Mouse (Mus musculus) right cerebral cortex, postnatal 25 days (tissue): ENCODE results near the gene Itgb1bp1.
A peak's percentile ranks its signal among the peaks of the same experiment; 100 is the strongest.

Experiments
- DNase-seq: peaks from one replicate; pipeline ENCODE4 v3.0.0; 2022

Gene Itgb1bp1

DNA sequence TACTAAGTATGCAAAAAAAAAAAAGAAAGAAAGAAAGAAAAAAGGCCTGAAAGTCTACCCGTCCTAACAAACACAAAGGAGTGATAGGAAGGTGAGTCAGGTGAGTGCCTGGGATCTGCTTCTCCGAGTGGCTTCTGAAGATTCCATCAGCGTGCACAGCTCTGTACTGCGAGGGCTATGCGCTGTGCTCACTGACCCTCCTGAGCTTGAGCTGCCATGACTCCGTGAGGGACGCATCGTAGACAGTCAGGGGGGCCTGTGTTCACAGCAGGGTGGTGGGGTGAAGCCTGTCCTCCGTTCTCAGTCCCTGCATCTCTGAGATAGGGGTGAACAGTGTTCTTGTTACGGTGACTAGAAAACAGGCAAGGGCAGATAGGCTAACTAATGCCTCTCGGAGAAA lies 12.8 kb upstream of the Itgb1bp1 start:
- DNase-seq, result no peak

DNA sequence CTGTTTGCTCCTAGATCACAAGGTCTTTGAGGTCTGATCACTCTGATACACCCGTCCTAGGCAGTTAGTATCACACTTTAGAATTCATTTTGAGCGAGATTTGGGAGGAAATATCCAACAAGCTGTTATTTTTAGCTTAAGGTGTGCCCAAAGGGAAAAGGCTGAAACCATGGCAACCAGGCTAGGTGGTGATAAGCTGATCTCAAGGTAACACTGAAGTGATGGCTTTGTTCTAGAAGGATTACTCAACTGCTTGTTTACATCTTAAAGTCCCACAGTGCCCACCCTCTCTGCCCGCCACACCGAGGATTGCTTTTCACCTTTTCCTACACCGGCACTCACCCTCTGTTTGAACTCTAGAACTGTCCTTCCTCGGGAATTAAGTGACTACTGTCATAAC lies 3.6 kb upstream of the Itgb1bp1 start:
- no peak for DNase-seq

DNA sequence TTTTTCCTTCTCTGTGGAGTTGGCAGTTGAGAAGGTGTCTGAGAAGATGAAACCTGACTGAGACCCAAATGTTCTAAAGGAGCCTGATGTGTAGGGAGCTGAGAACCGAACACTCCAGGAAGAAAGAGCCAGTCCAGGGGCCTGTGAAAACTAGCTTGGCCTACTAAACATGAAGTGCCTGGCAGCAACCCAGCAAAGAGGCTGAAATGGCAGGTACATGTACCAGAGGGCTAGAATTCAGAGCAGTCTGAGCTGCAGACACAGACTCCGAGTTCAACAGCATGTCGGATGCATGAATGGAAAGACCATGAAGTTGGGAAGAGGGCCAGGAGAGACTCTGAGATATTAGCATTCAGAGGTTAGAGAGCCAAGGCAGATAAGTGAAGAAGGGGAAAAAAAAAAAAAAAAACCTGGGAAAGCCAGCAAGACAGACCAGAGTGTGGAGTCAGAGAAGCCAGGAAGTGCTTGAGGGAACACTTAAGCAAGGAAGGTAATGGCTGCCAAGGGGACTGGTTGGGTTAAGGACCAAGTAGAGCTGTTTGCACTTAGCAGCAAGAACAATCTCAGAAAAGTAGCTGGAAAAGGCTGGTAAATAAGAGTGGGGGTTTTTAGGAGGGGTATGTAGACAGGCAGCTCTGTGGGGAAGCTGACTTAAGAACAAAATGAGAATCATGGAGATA lies 2.8 kb upstream of the Itgb1bp1 start:
- DNase-seq, result no peak

DNA sequence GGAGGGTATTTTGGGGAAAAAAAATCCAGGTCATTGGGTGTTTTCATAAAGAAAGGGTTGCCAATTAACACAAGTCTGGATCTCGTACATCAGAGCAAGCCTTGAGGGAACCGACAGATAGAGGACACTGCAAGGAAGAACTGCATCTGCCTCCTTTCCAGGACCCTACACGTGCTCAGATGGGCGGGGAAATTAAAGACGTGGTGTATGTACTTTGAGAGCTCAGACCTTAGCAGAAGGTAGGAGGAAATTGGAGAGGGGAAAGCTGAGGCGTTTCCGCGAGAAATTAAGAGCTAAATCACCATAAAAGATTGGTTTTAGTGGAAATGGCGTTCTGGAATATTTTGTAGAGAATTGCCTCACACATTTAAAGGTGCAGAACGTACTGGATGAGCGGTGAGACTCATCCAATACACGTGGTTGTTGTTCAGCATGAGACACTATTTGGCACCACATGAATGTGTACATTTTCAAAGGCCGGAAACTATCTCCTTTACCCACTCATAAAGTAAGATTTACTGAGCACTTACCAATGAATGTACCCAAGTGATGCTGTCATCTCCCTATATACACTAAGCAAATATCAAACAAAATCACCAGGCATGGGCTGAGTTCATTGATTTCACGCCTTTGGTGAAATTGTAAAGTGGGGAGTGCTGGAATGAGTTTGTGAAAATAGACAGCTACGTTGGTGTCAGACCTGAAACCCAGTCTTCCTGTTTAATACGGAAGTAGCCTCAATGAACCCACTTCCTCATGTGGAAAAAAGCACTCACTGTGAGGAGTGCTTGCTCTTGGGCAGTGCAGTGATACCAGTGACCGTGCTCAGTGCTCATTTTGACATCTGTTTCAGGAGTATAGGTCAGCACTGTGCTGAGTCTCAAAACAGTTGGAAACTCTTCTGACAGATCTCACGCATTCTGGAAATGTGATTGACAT lies 897 bp upstream of the Itgb1bp1 start:
- no peak for DNase-seq

DNA sequence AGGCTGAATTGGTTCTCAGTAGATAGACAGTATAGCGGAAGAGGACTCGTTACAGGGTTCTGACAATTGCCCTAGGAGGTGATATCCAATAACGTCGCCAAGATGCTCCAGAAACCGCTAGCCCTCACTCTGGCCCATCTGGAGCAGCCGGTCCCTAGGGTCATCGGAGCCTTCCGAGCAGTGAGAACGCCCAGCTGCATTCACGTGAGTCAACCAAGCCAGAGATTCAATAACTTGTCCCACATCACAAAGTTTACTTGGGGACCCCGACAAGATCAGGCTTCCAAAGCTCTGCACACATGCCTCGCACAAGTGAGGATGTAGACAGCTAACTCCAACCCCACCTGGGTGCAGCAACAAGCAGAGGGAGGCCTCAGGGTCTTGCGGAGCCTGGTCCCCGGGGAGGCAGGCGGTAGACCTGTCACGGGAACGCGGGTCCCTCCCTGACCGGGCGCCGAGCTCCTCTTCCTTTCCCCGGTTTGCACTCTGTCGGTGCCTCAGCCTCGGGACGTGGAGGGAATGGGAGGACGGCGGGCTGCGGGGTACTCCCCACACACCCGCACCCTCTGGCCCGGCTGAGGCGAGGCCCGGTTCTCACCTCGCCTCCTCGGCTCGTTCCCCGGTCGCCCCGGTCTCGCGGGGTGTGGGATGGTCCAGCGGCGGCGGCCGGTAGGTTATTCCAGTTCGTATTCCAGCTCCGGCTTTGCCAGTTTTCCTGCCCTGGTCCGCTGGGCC lies 409 bp downstream of the Itgb1bp1 start:
- no peak for DNase-seq

DNA sequence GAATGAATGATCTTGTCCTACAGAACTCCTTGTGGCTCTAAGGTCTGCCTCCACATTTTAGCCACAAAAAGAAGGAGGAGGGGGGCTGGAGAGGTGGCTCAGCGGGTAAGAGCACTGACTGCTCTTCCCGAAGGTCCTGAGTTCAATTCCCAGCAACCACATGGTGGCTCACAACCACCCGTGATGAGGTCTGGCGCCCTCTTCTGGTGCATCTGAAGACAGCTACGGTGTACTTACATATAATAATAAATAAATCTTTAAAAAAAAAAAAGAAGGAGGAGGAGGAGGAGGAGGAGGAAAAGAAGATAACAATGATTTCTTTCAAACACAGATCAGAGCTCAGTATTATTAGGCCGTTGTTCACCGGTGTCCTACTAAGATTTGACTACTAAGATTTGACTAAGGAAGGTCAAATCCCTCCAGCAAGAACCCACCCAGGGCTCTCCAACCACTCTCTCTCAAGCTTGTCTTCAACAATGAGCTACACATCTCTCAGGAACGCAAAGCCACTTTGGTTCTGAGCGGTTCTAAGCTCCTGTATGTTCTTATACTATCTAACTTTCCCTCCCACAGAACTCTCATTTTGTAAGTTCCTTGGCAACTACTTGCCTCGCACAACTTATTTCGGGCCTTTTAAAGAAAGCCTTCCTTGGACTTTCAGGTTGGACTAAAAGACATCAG lies 1.2 kb downstream of the Itgb1bp1 start, which contains the start of gene Cpsf3:
Gene Cpsf3 (plus strand): TSS at position 631 of the 681 bp plus-strand sequence.
- DNase-seq, result no peak

DNA sequence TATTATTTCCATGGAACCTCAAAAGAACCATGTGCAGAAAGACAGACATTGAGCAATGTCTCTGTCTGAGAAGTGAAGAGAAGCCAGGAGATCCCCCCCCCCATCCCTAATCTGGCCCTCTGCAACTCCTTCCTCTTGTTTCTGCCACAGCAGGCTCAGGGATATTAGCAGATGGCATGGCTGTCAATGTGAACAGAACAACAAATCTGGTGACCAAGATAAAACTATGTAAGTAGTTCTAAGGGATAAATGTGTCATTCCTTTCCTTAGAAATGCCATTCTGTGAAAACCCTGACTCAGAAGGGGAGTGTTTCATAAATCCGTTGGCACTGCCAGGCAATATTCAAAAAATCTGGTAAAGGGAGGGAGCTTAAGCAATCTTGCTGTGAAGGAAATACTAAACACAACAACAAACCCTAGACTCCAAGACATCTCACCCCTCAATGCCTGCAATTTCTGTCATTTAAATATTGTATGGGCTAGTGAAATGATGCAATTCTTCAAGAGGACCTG lies 8.7 kb downstream of the Itgb1bp1 start:
- DNase-seq, result no peak

DNA sequence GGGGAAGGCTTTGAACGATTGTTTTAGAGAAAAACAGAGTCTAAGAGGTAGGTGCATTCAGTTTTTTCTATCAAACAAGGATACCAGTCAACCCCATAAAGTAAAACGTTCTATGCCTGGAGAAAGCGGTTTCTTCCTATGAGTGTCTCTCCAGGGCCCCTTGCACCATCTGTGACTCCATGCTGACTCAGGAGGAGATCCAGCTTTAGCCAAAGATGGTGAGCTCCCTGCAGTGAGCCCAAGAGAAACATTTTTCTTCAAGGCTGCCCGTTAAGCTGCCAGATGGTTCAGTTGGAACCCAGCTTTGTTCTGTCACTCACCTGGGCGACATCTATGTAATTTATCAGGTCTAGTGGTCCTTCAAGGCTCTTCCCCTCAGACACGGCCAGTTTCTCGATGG lies 11.6 kb downstream of the Itgb1bp1 start:
- no peak for DNase-seq

DNA sequence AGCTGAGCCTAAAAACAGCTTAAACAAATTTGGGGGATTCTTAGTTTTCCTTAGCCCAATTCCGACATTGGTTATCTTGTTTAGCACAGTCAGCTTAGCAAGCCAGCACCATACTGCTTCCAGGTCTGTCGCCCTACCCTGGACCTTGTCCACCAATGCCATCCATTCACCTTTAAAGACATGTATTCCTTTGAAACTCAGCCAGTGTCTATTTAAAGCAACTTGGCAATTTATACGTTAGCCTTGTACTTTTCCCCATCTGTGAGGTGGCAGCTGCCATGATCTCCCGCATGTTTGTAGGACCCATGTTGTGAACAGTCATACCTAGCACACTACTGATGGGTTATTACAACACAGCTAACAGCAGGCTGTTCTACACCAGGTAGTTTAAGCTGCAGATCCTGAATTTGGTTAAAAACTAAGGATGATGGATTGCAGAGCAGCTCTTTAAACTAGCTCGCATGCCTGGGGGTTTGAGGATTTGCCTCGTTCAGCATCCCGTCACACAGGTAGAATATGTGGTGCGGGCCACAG lies 17.9 kb downstream of the Itgb1bp1 start:
- DNase-seq, result no peak

DNA sequence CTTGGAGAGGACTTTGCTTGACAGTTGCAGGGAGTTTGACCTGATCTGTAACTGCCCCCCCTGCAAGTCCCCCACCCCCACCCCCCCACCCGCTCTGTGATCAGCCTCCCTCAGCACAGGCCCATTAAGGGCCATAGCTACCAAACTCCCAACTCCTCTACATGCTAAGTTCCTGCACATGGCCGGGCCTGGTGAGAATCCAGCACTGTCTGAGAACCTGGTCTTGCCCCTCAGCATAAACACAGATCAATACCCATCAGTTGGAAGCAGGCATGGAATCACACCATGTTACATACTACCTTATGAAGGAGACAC lies 19.3 kb downstream of the Itgb1bp1 start:
- no peak for DNase-seq

DNA sequence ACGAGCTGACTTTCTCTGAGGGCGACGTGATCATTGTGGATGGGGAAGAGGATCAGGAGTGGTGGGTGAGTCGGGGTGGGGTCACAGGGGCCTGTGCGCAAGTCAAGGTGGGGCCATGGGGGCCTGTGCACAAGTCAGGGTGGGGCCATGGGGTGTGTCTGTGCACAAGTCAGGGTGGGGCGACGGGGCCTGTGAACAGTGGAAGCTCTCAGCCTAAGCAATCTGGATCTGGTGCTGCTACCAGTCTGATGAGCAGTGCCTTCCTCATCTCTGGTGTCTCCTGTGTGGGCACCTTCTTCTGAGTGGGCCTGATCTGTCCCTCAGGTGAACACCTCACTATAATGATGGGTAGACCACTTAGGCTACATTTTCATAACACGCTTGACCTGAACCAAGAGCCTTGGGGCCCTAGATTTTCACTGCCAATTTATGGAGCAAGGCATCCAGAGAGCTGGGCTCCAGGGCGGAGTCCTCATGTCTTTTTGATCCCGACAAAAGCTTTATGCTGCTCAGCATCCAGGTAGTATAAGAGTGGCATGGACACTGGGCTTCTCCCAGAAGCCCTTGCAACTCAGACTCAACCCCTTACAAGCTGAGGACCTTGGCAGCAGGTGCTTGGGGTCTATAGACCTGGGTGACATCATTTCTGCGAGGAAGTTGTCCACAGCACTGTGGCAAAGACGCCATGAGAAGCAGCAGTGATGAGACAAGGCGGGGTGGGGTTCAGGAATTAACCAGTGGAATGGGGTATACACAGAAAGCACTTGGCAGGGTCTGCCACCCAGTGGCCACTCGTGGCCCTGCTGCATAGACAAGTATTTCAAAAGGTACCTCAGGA lies 19.9 kb downstream of the Itgb1bp1 start:
- DNase-seq, result peak; percentile 75

DNA sequence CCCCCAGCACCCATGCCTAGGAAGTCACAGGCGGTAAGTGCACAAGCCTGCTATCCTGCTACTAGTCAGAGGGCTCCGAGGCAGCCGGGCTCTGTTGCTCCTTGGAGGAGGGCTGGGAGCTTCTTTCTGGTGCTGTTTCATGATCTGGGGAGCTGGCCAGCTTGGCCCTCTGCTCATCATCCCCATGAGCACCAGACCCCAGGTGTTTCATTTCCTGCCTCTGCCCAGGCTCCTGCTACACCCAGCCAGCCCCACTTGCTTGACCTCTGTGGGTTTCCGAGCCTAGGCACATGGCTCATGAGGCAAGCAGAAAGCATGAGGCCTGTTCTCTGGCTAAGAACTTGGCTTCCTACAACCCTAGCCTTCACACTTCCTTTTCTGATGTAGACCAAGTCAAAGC lies 20.6 kb downstream of the Itgb1bp1 start:
- DNase-seq, result no peak

DNA sequence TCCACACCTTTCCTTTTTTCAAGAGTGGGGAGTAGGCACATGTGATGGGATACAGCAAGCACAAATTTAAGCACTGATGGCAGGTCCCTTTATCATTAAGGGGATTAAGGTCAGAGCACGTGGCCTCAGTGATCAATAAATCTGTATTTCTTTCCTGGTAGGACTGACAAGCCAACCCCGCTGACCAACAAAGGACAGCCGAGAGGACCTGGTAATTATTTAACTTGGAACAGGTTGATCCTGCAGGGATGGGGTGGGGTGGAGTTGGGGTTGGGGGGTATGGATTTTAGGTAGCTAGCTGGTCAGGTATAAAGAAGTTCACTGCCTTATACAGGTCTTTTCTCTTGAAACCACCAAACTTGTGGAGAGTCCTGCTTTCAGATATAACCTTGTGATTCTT lies 21.1 kb downstream of the Itgb1bp1 start:
- DNase-seq, result no peak

DNA sequence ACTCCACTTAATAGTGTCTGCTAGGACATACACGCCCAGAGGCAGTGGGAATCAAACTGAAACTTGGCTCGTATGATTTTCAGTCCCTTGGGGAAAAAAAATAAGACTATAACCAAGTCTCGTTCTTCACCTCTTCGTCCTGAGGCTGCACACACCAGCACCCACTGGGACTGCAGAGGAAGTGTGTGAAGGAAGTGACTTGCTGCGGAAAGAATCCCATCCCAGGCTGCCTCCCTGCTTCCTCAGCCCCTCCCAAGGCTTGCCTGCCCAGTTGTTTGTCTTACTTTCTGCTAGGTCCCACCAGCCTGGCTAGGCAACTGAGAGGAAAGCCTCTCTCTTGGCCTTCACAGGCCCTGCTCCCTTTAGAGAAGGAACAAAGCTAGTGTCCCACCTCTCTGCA lies 21.8 kb downstream of the Itgb1bp1 start:
- no peak for DNase-seq

DNA sequence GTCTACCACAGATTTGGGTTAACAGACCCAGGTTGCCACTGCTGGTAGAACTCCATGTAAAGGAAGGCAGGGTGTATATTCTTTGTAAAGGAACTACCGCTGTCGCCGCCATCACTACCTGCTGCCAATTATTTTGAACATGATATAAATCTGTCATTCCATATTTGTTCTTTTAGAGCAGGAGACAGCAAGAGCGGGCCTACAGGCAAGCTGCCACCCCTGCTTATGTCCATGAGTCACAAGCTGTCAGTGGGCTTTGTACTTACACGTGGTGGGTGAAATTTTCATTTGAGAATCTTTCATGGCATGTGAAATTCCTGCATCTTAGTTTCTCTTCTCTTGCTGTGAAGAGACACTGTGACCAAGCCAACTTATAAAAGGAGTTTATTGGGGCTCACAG lies 22.8 kb downstream of the Itgb1bp1 start:
- no peak for DNase-seq

DNA sequence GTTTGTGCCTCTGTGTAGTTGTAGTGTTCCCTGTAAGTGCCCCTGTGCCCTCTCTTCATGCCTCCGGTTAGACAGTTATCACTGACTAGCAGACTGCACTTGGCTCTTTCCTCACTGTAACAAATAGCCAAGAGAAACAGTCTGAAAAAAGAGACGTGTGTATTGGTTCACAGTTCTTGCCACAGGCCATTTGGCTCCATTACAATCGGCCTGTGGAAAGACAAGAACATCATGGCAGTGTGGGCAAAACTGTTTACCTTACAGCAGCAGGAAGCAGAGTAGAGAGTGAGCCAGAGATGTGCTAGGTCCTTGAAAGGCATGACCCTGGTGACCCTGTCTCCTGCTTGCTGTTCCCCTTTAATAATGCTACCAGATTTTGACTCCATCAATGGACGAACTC lies 24.6 kb downstream of the Itgb1bp1 start:
- no peak for DNase-seq

DNA sequence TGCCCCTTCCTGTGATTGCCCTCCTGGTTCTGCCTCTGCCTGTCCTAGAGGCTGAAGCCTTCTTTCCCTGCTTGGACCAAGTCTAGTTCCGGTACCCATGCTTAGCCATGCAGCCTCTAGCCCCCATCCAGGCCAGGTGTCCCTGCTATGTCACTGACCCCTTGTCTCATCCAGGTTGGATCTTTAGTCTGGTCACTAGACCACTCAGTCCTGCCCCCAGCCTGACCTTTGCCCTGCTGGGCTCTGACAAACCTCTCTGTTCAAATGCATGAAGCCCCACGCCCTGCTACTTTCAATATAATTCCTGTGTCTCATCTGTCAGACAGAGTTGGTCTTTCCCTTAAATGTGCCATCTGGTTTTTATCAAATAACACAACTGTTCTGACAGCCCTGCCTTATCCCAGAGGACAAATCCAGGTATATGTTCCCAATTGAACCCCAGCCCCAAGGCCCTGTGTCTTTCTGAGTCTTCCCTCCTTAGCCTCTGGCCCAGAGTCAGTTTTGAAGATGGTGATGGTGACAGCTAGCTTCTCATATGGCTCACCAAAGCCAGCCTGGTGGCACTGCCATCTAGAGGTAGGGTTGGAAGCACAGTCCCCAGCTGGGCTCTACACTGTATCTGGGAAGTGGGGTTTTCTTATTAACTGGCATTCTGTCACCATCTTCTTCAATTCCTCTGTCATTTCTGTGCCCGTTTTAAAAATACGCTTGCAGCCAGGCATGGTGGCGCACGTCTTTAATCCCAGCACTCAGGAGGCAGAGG lies 25.4 kb downstream of the Itgb1bp1 start:
- no peak for DNase-seq

DNA sequence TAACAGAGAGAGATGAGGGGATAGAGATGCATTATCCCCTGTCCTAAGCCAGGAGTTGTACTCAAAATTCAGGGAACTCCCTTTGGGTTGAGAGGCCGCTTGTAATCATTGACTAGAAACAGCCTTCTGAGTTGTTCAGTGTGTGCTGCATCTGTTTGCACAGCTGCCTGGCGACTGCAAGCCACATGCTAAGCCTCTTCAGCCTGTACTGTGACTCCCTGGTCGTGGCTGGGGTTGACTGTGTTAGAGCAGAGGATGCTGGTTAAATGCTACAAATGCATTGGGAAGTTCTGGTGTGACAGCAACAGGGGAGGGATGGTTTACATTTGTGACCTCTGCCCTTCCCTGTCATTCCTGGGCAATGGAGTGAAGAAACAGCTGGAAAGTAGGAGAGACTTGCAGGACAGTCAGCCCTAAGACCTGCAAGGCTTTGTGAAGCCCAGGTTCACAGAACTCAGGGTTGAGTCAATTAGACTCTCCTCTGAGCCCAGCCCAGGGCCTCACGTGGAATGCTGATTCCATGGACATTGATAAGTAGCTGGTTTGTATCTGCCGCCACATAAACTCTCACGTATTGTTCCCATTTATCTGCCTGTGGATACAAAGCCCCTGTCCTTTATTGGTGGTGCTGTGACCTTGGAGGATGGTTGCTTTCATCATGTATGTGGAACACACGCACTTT lies 38.2 kb downstream of the Itgb1bp1 start:
- DNase-seq, result no peak

DNA sequence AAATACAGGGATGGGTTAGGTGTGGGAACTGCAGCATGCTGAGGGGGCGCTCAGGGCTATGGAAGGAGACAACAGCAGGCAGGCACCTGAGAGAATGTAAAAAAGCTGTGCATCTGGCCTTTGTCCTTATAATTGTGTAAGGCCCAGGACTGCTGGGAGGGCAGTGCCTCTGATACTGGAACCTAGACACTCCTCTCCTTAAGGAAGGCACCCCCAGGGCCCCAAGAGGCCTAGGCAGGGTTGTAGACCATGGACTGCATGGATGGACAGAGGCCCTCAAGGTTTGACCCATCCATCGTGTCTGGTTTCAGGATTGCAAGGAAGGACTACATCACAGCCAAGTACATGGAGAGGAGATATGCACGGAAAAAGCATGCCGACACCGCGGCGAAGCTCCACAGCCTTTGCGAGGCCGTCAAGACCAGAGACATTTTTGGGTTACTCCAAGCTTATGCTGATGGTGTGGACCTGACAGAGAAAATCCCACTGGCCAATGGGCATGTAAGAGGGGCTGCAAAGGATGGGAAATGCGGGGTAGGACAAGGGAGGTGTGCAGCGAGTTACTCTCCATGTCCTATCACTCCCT lies 41.6 kb downstream of the Itgb1bp1 start:
- no peak for DNase-seq

DNA sequence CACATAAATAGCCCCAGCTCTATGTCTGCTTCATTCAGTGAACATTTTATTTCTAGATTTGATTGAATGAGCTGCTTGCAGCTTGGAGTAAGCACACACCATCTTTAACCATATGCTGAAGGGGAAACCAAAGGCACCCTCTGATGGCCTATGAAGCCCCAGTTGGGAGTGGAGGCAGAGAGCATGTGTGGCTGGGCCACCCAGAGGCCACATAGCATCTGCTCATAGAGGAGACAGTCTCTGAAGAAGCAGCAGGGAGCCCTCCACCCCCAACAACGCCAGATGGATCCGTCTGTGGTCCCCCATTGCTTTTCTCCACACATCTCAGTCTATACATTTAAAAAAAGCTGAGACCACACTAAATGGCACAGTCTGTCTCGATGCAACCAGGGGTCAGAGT lies 44.1 kb downstream of the Itgb1bp1 start:
- DNase-seq, result no peak
